Mouse (Mus musculus) stomach, postnatal 0 days (tissue): Measurements from ENCODE around the gene Tnni2. TPM values are rescaled to one million over a fixed set of nuclear protein-coding genes. Genes with fewer than 3 reads are reported as not detected.
"Not testable (repeated sequence)": the region's sequence is repeated elsewhere in the genome, so short reads cannot be mapped to it uniquely, and the experiment has no call there.

Source experiments
- ATAC-seq: fragments of 200-750 bp; cut with Nextera tagmentation; 2 replicates; pipeline ENCODE4 v1.8.0; 2017; ENCODE audit not compliant: low FRiP score, low TSS enrichment
- DNase-seq: peaks from one replicate; pipeline ENCODE4 v3.0.0-alpha.2; 2016; ENCODE audit warnings: low spot score
- H3K27ac ChIP-seq: fragments of 300-500 bp; sonication (generic); replicated peaks from 2 replicates; pipeline ENCODE4 v1.5.1; 2014; ENCODE audit warnings: mild to moderate bottlenecking, control low read depth
- H3K27me3 ChIP-seq: fragments of 300-500 bp; sonication (generic); 2 replicates; pipeline ENCODE4 v1.6.1; 2014; ENCODE audit warnings: low read length; ENCODE audit not compliant: control insufficient read depth, insufficient read depth
- H3K36me3 ChIP-seq: fragments of 300-500 bp; sonication (generic); 2 replicates; pipeline ENCODE4 v1.6.1; 2014; ENCODE audit warnings: low read length, mixed read lengths; ENCODE audit not compliant: control insufficient read depth, insufficient read depth
- H3K4me1 ChIP-seq: fragments of 300-500 bp; sonication (generic); replicated peaks from 2 replicates; pipeline ENCODE4 v1.6.1; 2014; ENCODE audit warnings: antibody characterized with exemption; ENCODE audit not compliant: control insufficient read depth, insufficient read depth
- H3K4me2 ChIP-seq: fragments of 300-500 bp; sonication (generic); replicated peaks from 2 replicates; pipeline ENCODE4 v1.6.1; 2014; ENCODE audit warnings: low read depth, mild to moderate bottlenecking, control low read depth, moderate library complexity
- H3K4me3 ChIP-seq: fragments of 300-500 bp; sonication (generic); 2 replicates; pipeline ENCODE4 v1.5.1; 2014; ENCODE audit warnings: low read depth, low read length, control low read depth
- H3K9ac ChIP-seq: fragments of 300-500 bp; sonication (generic); 2 replicates; pipeline ENCODE4 v1.6.1; 2014; ENCODE audit warnings: mild to moderate bottlenecking, low read length, control low read depth, mixed read lengths
- H3K9me3 ChIP-seq: fragments of 300-500 bp; sonication (generic); 2 replicates; pipeline ENCODE4 v1.6.1; 2016; ENCODE audit warnings: low read length; ENCODE audit not compliant: control insufficient read depth
- CTCF ChIP-seq: IDR thresholded peaks from 2 replicates; pipeline ENCODE4 v1.5.1; 2016; ENCODE audit warnings: antibody characterized with exemption, low read depth, mild to moderate bottlenecking, moderate library complexity
- EP300 ChIP-seq: optimal IDR thresholded peaks from 2 replicates; pipeline ENCODE3; 2016; ENCODE audit warnings: antibody characterized with exemption
- WGBS: fragments of 180-500 bp; shearing (Covaris S2); extraction: QIAGEN DNeasy Blood & Tissue Kit; methylation state at CpG from one replicate; pipeline ENCODE4 v1.1.7; 2014; 5-methylcytosine and 5-hydroxymethylcytosine counted together
- polyA plus RNA-seq: library from polyadenylated mRNA; unstranded; fragments of >200 nt; fragmentation: Nextera tagmentation; extraction: Ambion mirVana; gene quantifications from 2 replicates; pipeline ENCODE4 v1.2.1, GENCODE M21; 2015

The Tnni2 gene
- polyA plus RNA-seq, 1 experiment from 2014 or later, result 19.1 TPM

GRCm38 (mm10) chr7:142399250-142399649 is 42.4 kb upstream of the Tnni2 start:
- no peaks in the 10 kb centered on the region for H3K9me3 ChIP-seq
- DNase-seq, result no peak
- H3K36me3 ChIP-seq, result no peaks in the 10 kb centered on the region
- H3K4me2 ChIP-seq, result no peak overlapping the region
- no peak overlapping the region for H3K9ac ChIP-seq
- WGBS, result 75% methylated on average over 1 of the region's 1 CpGs
- H3K27ac ChIP-seq, result no peak overlapping the region
- TF ChIP-seq CTCF (no peak), EP300 (no peak)
- no peaks in the 10 kb centered on the region for H3K27me3 ChIP-seq
- no peaks in the 10 kb centered on the region for H3K4me1 ChIP-seq
- H3K4me3 ChIP-seq, result no peak overlapping the region
- ATAC-seq, result no peak

GRCm38 (mm10) chr7:142400112-142400749 is 41.4 kb upstream of the Tnni2 start:
- no peak for TF ChIP-seq CTCF
- TF ChIP-seq EP300, result no peak
- no peak overlapping the region for H3K4me3 ChIP-seq
- no peaks in the 10 kb centered on the region for H3K9me3 ChIP-seq
- ATAC-seq (no peak), DNase-seq (no peak)
- 77% methylated on average over 7 of the region's 7 CpGs for WGBS
- H3K9ac ChIP-seq, result no peak overlapping the region
- no peaks in the 10 kb centered on the region for H3K27me3 ChIP-seq
- no peak overlapping the region for H3K27ac ChIP-seq
- H3K36me3 ChIP-seq, result no peaks in the 10 kb centered on the region
- H3K4me1 ChIP-seq, result no peaks in the 10 kb centered on the region
- H3K4me2 ChIP-seq, result no peak overlapping the region

- ATAC-seq (no peak), DNase-seq (no peak)
- no peak overlapping the region for H3K27ac ChIP-seq
These were observed 40.9 kb upstream of the Tnni2 start for GRCm38 (mm10) chr7:142400750-142401142.

GRCm38 (mm10) chr7:142403591-142403990 is 38.0 kb upstream of the Tnni2 start:
- Histone ChIP-seq H3K4me3 (no peak overlapping the region), H3K9ac (no peak overlapping the region), H3K4me1 (no peaks in the 10 kb centered on the region), H3K27ac (no peak overlapping the region), H3K27me3 (no peaks in the 10 kb centered on the region), H3K9me3 (no peaks in the 10 kb centered on the region), H3K36me3 (no peaks in the 10 kb centered on the region), H3K4me2 (no peak overlapping the region)
- no peak; the same call in 1 of the 2 replicates for ATAC-seq
- DNase-seq, result no peak
- no peak for TF ChIP-seq CTCF
- no peak for TF ChIP-seq EP300
- 51% methylated on average over 4 of the region's 4 CpGs for whole genome bisulfite sequencing

More at GRCm38 (mm10) chr7:142400750-142401142, 40.9 kb upstream of the Tnni2 start:
- H3K9ac ChIP-seq, result no peak overlapping the region
- TF ChIP-seq CTCF, result no peak
- TF ChIP-seq EP300, result no peak
- H3K4me1 ChIP-seq, result no peaks in the 10 kb centered on the region
- H3K9me3 ChIP-seq, result no peaks in the 10 kb centered on the region
- 46% methylated on average over 7 of the region's 7 CpGs for WGBS
- no peak overlapping the region for H3K4me3 ChIP-seq
- H3K36me3 ChIP-seq, result no peaks in the 10 kb centered on the region
- H3K27me3 ChIP-seq, result no peaks in the 10 kb centered on the region
- no peak overlapping the region for H3K4me2 ChIP-seq

- not testable (repeated sequence) for H3K9ac ChIP-seq, H3K4me3 ChIP-seq, H3K4me2 ChIP-seq, H3K4me1 ChIP-seq, DNase-seq, H3K9me3 ChIP-seq, H3K27ac ChIP-seq, ATAC-seq, H3K36me3 ChIP-seq, H3K27me3 ChIP-seq
- WGBS, result 95% methylated on average over 5 of the region's 5 CpGs
These were observed 36.5 kb upstream of the Tnni2 start for GRCm38 (mm10) chr7:142405134-142405533.

GRCm38 (mm10) chr7:142407935-142408334 is 33.7 kb upstream of the Tnni2 start:
- no peak overlapping the region for H3K9ac ChIP-seq
- no peaks in the 10 kb centered on the region for H3K36me3 ChIP-seq
- H3K4me1 ChIP-seq, result no peaks in the 10 kb centered on the region
- no peaks in the 10 kb centered on the region for H3K9me3 ChIP-seq
- no peak overlapping the region for H3K27ac ChIP-seq
- H3K4me3 ChIP-seq, result no peak overlapping the region
- TF ChIP-seq CTCF (0 out of 2 replicates have a peak, but pooled peaks have one; percentile 23), EP300 (no peak)
- H3K4me2 ChIP-seq, result no peak overlapping the region
- H3K27me3 ChIP-seq, result no peaks in the 10 kb centered on the region
- ATAC-seq (no peak), DNase-seq (no peak)
- WGBS, result 66% methylated on average over 4 of the region's 4 CpGs
